Mouse (Mus musculus) frontal cortex, postnatal 36 days (tissue): ENCODE measurements around the gene Gm156.
"Not testable (repeated sequence)": the region's sequence is repeated elsewhere in the genome, so short reads cannot be mapped to it uniquely, and the experiment has no call there.

Source experiments
- DNase-seq, 2 experiments: peaks; one replicate each; pipeline ENCODE4 v3.0.0; 2022; ENCODE audit warnings: low spot score in 2 of 2

The Gm156 gene

GRCm38 (mm10) chr6:129784170-129784569 is at the start of gene Gm156:
Gene Gm156 (minus strand): TSS chr6:129784270.
- not testable (repeated sequence) for DNase-seq

- DNase-seq: no peak
These were observed 41.5 kb upstream of the Gm156 start for GRCm38 (mm10) chr6:129825559-129825958.

GRCm38 (mm10) chr6:129824004-129824403 is 39.9 kb upstream of the Gm156 start:
- DNase-seq: no peak

- DNase-seq: no peak
These were observed 33.7 kb upstream of the Gm156 start for GRCm38 (mm10) chr6:129817731-129818130.

GRCm38 (mm10) chr6:129747654-129748032 is 36.4 kb downstream of the Gm156 start:
- DNase-seq: no peak

GRCm38 (mm10) chr6:129747016-129747653 is 36.9 kb downstream of the Gm156 start:
- DNase-seq: no peak

GRCm38 (mm10) chr6:129746151-129746550 is 37.9 kb downstream of the Gm156 start:
- DNase-seq: no peak

- no peak for DNase-seq
These were observed 43.9 kb downstream of the Gm156 start, which contains the start of gene Klri2 for GRCm38 (mm10) chr6:129740069-129740721. Gene Klri2 (minus strand): TSS chr6:129740484.

GRCm38 (mm10) chr6:129736414-129736813 is 47.7 kb downstream of the Gm156 start:
- DNase-seq: no peak

- DNase-seq: no peak
These were observed 56.8 kb downstream of the Gm156 start for GRCm38 (mm10) chr6:129727237-129727636.

- no peak for DNase-seq
These were observed 62.7 kb downstream of the Gm156 start for GRCm38 (mm10) chr6:129721390-129721789.

GRCm38 (mm10) chr6:129720487-129720886 is 63.6 kb downstream of the Gm156 start:
- no peak for DNase-seq

- no peak for DNase-seq
These were observed 67.0 kb downstream of the Gm156 start, which contains the start of gene Klri1 for GRCm38 (mm10) chr6:129717032-129717431. Gene Klri1 (minus strand): TSS chr6:129717132.
